Mouse (Mus musculus): ENCODE data around the gene Nrip1. TPM values are rescaled to one million over a fixed set of nuclear protein-coding genes. Genes with fewer than 3 reads are reported as not detected.

Gene Nrip1
- total RNA-seq, 2 experiments from 2014 or later: 26.8 to 27.4 TPM

DNA sequence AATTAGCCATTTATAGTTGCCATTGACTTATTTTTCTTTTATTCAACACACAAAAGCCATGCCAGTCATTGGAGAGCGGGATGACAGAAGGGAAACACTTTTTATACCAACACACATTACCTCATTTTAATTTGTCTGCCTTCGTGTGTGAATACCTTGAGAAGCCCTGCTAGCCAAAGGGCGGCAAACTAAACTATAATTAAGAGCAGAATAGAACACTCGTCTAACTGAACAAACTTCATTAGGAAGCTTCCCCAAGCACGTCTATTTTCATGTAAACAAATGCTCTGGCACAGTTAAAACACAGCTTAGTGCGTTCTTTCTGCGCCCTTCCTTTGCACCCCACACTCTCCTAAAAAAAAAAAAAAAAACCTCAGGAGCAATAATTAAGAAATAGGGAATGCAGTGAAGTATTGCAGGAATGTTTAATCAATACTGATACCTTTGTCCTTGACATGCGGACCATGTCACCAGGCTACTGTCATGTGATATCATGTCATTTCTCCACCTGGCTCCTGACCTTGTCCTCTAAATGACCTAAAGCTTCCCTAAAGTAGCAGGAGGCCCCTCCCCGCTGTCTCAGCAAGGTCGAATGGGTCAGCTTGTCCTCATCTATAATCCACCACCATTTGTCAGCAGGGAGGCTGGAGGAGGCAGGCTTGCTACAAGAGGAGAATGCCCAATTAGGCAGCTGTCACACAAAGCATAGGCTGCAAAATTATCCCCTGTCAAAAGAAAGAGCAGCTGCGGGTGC lies 54.1 kb downstream of the Nrip1 start:
- intact Hi-C loops (cut with DNase I): loop anchor here (5.0 kb wide), 1 partner anchor 53 kb away; the partner anchor contains the start of gene Nrip1
- peak in 1 of 2 experiments; percentile 28 for DNase-seq

DNA sequence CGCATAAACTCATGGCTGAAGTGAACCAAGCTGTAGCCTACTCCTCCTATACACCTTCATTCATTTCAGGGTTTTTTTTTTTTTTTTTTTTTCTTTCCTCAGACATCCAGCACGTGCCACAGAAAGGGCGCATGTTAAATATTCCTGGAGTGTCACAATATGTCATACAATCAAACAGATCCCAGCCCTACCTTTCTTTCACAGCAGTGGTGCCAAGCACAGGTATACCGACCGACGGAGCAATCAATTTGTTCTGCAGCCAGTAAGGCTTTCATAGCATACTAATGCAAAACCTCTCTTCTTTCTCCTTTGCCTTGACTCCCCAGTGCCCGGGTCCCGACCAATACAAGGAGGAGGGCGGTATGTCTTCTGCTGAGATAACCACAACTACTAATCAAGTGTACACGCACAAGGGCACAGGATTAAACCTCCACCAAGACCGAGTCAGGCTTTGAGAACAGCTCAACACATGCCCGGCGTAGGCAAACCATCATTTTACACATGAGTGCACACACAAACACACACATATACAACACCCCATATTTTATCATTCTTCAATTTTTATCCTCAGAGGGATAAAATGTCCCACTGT lies 55.2 kb downstream of the Nrip1 start:
- no peak for DNase-seq
- intact Hi-C loops (cut with DNase I): no loop called here

DNA sequence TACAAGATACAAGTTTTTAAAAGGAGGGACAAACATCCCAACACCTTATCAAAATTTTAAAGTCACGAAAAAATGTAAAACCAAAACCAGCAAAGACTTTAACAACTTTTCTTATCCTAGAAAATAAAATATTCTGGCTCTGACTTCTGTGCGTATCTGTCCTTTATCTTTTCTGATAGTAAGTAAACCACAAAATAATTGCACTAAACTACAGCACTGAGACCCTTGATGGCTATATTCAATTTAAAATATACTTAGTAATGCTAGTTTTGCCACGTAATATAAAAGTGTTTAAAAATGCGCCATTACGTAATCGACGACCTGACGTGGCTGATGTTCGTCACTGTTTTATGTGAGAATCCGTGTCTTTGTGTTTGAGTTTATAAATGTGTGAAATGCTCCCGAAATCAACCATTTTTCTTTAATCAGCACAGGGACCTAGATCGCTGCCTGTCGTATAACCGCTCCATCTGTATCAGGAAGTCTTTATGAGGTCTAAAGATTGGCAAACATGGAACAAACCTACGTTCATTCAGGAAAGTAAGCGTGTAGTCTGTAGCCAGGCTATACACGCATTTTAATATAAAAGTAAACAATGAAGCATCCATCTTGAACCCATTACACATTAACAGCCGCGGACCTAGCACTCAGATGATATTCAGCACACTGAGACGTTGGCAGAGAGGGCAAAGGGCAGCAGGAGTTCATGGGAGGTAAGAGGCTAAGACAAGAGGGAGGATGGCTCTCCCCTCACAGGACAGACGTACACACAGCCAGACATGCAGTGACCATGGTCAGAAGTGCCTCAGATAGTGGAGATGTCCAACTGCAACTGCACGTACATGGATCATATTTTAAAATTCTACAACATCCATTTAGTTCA lies 56.4 kb downstream of the Nrip1 start:
- no peak for DNase-seq
- intact Hi-C loops (cut with DNase I): no loop called here

DNA sequence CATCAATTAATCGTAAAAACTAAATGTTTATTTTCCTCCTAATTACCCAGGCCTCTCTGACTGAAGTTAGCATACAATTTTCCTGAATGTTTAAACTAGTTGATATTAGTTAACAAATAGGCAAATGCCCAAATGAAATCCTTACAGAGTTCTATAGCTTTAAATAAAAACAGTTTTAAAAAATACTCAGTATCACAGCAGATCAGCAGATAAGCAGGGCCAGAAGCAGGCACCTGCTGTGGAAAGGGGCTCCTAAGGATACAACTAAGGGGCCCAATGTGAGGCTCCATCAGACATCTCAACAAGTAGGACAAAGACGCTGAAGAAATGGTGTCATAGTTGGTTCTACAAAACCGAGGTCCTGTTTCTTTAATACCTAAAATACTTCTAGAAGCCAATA lies 58.0 kb downstream of the Nrip1 start:
- intact Hi-C loops (cut with DNase I): no loop called here

DNA sequence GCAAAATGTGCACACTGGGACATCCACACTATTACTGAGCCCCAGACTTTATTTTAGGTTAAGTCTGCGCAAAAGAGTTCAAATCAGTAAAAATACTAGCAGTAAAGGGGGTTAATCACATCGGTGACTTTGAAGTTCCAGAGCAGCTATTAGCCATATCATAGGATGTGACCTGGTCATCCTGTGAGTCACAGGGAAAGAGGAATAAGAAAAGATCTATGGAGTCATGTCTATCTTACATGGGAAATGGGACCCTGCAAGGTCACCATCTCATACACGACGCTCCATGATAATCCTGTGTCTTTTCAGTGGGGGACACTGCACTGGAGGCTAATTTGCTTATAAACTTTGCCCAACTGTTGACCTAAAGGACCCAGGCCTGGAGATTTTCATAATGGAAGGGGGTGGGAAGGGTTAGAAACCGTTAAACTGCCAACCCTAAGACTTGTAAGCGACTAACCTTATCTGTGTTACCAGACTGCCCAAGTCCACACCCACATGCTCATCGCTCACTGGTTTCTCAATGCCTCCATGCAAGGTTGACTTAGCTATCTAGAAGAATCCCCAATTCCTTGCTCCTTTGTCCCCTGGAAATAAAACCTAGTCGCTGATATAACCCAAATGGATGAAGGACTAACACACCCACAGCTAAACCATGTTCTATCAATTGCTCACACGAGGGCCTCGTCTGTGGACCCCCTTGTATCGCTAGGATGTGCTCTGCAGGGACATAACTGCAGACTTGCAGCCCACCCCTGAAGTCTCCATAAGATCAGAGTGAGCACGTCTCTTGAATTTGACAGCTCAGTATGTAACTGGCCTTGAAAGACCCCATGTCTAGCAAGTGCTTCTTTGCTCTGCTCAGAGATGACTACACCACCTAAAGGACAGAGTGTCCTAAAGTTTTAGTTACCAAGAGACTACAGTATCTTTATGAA lies 59.3 kb downstream of the Nrip1 start:
- intact Hi-C loops (cut with DNase I): no loop called here
- DNase-seq: no peak

More for the DNA sequence above, 58.0 kb downstream of the Nrip1 start:
- no peak for DNase-seq

DNA sequence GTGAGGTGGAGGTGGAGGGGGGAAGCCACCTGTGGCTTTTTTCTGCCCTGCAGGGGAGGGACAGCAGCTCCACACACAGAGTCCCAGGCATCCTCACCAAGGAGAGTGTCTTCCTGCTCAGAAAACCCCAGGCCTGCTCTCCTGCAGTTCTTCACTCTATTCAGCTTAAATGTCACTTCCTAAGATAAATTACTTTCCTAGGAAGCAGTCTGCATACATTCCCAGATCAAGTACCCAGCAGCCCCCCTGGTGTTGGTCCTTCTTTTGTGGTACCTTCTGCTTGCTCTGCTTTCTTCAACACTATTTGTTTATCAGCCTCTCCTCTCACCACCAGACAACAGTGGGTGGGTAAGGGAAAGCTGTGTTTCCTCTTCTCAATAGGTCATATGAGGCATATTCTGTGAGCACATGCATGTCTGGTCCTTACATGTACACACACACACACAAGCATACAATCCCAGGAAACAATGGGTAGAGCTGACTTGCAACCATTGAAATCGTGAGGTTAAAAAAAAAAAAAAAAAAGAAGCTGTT lies 60.7 kb downstream of the Nrip1 start:
- intact Hi-C loops (cut with DNase I): no loop called here
- no peak for DNase-seq

DNA sequence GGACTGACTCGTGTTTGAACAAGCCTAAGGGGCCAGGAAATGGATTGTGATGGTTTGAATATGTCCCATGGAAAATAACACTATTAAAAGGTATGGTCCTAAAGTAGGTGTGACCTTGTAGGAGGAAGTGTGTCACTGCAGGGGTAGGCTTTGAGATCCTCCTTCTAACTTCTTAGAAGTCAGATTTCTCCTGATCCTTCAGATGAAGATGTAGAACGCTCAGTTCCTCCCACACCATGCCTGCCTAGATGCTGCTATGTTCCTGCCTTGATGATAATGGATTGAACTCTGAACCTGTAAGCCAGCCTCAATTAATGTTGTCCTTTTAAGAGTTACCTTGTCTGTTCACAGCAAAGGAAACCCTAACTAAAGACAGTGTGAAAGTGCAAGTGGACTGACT lies 62.8 kb downstream of the Nrip1 start:
- intact Hi-C loops (cut with DNase I): no loop called here

DNA sequence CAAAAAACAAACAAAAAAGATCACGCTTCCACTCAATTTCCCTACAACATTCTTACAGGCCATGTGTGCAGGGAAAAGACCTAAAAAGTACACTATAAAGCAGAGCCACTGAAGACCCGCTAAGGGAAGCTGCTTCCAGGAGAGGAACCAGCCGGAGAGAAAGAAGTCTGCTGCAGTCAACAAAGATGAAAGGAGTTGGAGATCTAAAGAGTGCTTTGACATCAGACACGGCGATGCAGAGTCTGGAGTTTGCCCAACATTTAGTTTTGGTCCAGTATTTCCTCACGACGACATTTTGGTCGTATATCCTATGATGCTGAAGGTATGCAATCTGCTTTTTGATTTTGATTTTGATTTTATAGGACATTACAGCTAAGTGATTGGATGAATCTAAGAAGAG lies 63.3 kb downstream of the Nrip1 start:
- intact Hi-C loops (cut with DNase I): no loop called here
- no peak for DNase-seq

More for the DNA sequence above, 62.8 kb downstream of the Nrip1 start:
- no peak for DNase-seq

DNA sequence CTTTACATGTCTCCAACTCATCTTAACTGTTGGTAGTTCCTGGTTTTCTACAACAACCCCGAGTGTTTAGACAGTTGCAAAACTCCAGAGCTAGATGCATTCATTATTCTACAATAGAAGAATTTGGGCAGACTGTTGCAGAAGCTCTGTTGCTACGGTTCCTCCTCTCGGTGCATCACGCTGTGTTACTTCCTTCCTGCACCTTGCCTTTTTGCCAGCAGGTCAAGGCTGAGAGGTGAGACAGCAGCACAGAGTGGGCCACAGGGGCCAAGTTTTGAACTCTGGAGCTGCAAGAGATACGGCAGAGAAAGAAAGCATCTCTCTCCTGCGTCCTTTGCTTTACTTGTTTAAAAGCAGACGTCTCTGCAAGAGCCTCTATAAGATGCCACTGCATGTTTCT lies 64.3 kb downstream of the Nrip1 start:
- DNase-seq: no peak
- intact Hi-C loops (cut with DNase I): no loop called here

GRCm38 (mm10) chr16:76307039-76307438 lies 66.6 kb downstream of the Nrip1 start:
- intact Hi-C loops (cut with DNase I): no loop called here

GRCm38 (mm10) chr16:76306446-76306845 lies 67.2 kb downstream of the Nrip1 start:
- no peak for DNase-seq
- intact Hi-C loops (cut with DNase I): no loop called here

More at GRCm38 (mm10) chr16:76307039-76307438, 66.6 kb downstream of the Nrip1 start:
- peak; percentile 61 to 66 for DNase-seq

DNA sequence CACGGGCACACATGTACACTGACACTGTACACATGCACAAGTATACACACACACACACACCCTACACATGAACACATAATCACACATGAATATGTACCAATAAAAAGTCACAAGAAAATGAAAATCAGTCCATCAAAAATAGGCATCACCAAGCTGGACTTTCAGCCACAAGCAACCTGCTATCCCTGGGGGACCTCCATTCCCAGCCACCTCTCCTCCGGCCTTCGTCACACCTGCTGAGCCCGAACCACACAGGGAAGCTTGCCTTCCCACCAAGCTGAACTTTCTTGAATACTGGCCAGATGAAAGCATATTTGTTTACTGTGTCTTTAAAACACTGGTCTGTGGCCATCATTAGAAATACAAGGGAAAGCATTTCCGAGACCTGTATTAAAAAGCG lies 70.2 kb downstream of the Nrip1 start:
- intact Hi-C loops (cut with DNase I): no loop called here
- DNase-seq: no peak

DNA sequence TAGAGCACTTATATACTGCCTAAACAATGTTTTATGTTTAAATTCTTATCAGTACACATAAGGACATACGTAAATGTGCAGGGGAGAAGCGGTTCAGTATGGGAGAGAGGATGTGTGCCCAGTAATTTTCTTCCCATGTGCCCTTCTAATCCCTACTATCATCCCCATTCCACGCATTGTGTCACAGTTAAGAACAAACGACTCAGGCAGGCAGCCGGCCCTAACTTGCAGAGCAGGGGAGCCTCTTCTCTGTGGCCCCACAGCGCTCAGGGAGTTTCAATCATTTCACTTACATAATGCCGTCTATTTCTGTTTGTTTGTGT lies 71.9 kb downstream of the Nrip1 start:
- intact Hi-C loops (cut with DNase I): no loop called here
- DNase-seq: no peak

GRCm38 (mm10) chr16:76301037-76301727 lies 72.4 kb downstream of the Nrip1 start:
- DNase-seq: no peak
- intact Hi-C loops (cut with DNase I): no loop called here

DNA sequence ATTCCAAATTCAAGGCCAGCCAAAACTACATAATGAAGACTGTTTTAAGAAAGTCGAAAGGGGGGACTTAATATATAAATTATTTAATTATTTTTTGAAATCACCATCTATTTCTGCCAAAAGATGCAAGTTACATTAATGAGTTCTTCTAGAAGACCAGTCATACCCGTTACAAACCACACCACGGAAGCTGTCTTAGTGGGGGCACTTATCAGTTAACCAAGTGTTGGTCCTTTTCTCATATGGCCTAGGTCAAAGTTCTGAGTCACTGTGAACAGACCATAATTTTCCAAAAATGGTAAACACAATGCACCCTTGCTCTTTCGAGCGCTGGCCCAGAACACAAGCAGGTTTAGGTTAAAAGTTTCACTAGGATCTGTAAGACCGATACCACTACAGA lies 73.2 kb downstream of the Nrip1 start:
- DNase-seq: no peak
- intact Hi-C loops (cut with DNase I): no loop called here

DNA sequence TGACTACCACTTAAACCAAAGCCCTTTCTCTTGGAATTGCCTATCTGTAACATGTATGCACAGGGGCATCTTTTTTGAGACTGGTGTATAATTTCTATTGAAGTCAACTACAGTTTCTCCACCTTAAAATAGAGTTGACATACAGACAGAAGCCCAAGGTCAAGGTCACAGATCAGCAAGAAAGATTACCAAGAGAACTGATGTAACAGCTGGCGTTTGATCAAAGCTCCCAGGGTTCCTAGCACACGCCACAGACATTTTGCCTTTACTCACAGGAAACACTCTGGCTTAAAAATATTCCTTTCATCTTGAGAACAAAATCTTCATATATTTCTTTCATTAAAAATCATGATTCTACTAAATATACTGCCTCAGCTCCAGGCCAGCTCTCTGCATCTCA lies 74.1 kb downstream of the Nrip1 start:
- intact Hi-C loops (cut with DNase I): loop anchor here (10.0 kb wide), 1 partner anchor 535 kb away; the partner anchor contains the start of gene Hspa13
- no peak for DNase-seq

GRCm38 (mm10) chr16:76295322-76295721 lies 78.3 kb downstream of the Nrip1 start:
- intact Hi-C loops (cut with DNase I): loop anchor here (10.0 kb wide), 1 partner anchor 531 kb away; the partner anchor contains the start of gene Hspa13
- DNase-seq: no peak

- DNase-seq: peak in 1 of 2 experiments; percentile 29
- intact Hi-C loops (cut with DNase I): loop anchor here (5.0 to 10.0 kb wide), 3 partner anchors 78 to 530 kb away; partner anchors contain the start of genes Hspa13 and Nrip1
These were observed 79.1 kb downstream of the Nrip1 start for GRCm38 (mm10) chr16:76294550-76294949.
